Mouse (Mus musculus) midbrain, embryonic 12.5 days (tissue): ENCODE data around the gene Megf8. TPM values are rescaled to one million over a fixed set of nuclear protein-coding genes. Genes with fewer than 3 reads are reported as not detected.
A peak's percentile ranks its signal among the peaks of the same experiment; 100 is the strongest.

Source experiments
- ATAC-seq: fragments of 200-750 bp; cut with Nextera tagmentation; 2 replicates; pipeline ENCODE4 v1.8.0; 2017; ENCODE audit warnings: low read depth, moderate TSS enrichment, moderate library complexity; ENCODE audit not compliant: low FRiP score
- H3K27ac ChIP-seq: fragments of 300-500 bp; sonication (generic); replicated peaks from 2 replicates; pipeline ENCODE4 v1.5.1; 2016; ENCODE audit warnings: mild to moderate bottlenecking
- H3K27me3 ChIP-seq: fragments of 300-500 bp; sonication (generic); 2 replicates; pipeline ENCODE4 v1.6.1; 2016; ENCODE audit warnings: mild to moderate bottlenecking
- H3K36me3 ChIP-seq: fragments of 300-500 bp; sonication (generic); 2 replicates; pipeline ENCODE4 v1.6.1; 2016
- H3K4me1 ChIP-seq: fragments of 300-500 bp; sonication (generic); 2 replicates; pipeline ENCODE4 v1.6.1; 2016
- H3K4me2 ChIP-seq: fragments of 300-500 bp; sonication (generic); replicated peaks from 2 replicates; pipeline ENCODE4 v1.6.1; 2016; ENCODE audit warnings: mild to moderate bottlenecking, moderate library complexity
- H3K4me3 ChIP-seq: fragments of 300-500 bp; sonication (generic); 2 replicates; pipeline ENCODE4 v1.5.1; 2016; ENCODE audit warnings: mild to moderate bottlenecking
- H3K9ac ChIP-seq: fragments of 300-500 bp; sonication (generic); replicated peaks from 2 replicates; pipeline ENCODE4 v1.6.1; 2016; ENCODE audit warnings: mild to moderate bottlenecking, moderate library complexity
- H3K9me3 ChIP-seq: fragments of 300-500 bp; sonication (generic); 2 replicates; pipeline ENCODE4 v1.6.1; 2016; ENCODE audit warnings: mild to moderate bottlenecking
- WGBS: fragments of 180-500 bp; shearing (Covaris S2); methylation state at CpG from one replicate; pipeline ENCODE4 v1.1.7; 2016; 5-methylcytosine and 5-hydroxymethylcytosine counted together
- polyA plus RNA-seq: library from polyadenylated mRNA; unstranded; fragments of >200 nt; fragmentation: Nextera tagmentation; extraction: Ambion mirVana; gene quantifications from 2 replicates; pipeline ENCODE4 v1.2.1, GENCODE M21; 2016

Gene Megf8
- polyA plus RNA-seq, 1 experiment from 2014 or later = 21.3 TPM

- no peak overlapping the region for H3K9ac ChIP-seq
- peaks cover 11% of the 10 kb centered on the region for H3K4me1 ChIP-seq
- no peak overlapping the region for H3K4me3 ChIP-seq
- no peaks in the 10 kb centered on the region for H3K9me3 ChIP-seq
- H3K36me3 ChIP-seq = peaks cover 49% of the 10 kb centered on the region
- H3K27me3 ChIP-seq = peaks cover 14% of the 10 kb centered on the region
- WGBS = 89% methylated on average over 4 of the region's 4 CpGs
- no peak overlapping the region for H3K4me2 ChIP-seq
- no peak for ATAC-seq
- H3K27ac ChIP-seq = no peak overlapping the region
Measured at GRCm38 (mm10) chr7:25383891-25384290, 66.9 kb downstream of the Megf8 start.

GRCm38 (mm10) chr7:25384318-25384717 lies 67.4 kb downstream of the Megf8 start:
- H3K36me3 ChIP-seq = peaks cover 49% of the 10 kb centered on the region
- WGBS = 86% methylated on average over 13 of the region's 13 CpGs
- H3K27ac ChIP-seq = no peak overlapping the region
- H3K9ac ChIP-seq = no peak overlapping the region
- no peak for ATAC-seq
- H3K4me1 ChIP-seq = peaks cover 9% of the 10 kb centered on the region
- H3K9me3 ChIP-seq = no peaks in the 10 kb centered on the region
- no peak overlapping the region for H3K4me2 ChIP-seq
- no peak overlapping the region for H3K4me3 ChIP-seq
- peaks cover 10% of the 10 kb centered on the region for H3K27me3 ChIP-seq

- 90% methylated on average over 9 of the region's 9 CpGs for WGBS
- Histone ChIP-seq H3K36me3 (peaks cover 49% of the 10 kb centered on the region), H3K27me3 (peaks cover 10% of the 10 kb centered on the region)
Measured at GRCm38 (mm10) chr7:25384818-25385217, 67.9 kb downstream of the Megf8 start.

GRCm38 (mm10) chr7:25385259-25385658 lies 68.3 kb downstream of the Megf8 start:
- ATAC-seq = no peak
- Histone ChIP-seq H3K27ac (no peak overlapping the region), H3K36me3 (peaks cover 49% of the 10 kb centered on the region), H3K9ac (no peak overlapping the region), H3K9me3 (no peaks in the 10 kb centered on the region), H3K4me1 (peaks cover 4% of the 10 kb centered on the region; the same call in 1 of the 2 replicates), H3K27me3 (peaks cover 7% of the 10 kb centered on the region), H3K4me3 (no peak overlapping the region), H3K4me2 (no peak overlapping the region)
- WGBS = 94% methylated on average over 12 of the region's 12 CpGs

More at GRCm38 (mm10) chr7:25384818-25385217, 67.9 kb downstream of the Megf8 start:
- Histone ChIP-seq H3K4me2 (no peak overlapping the region), H3K9ac (no peak overlapping the region), H3K9me3 (no peaks in the 10 kb centered on the region), H3K4me3 (no peak overlapping the region), H3K27ac (no peak overlapping the region), H3K4me1 (peaks cover 4% of the 10 kb centered on the region)
- no peak for ATAC-seq

GRCm38 (mm10) chr7:25385850-25386555 lies 69.0 kb downstream of the Megf8 start:
- Histone ChIP-seq H3K4me3 (no peak overlapping the region), H3K36me3 (peaks cover 49% of the 10 kb centered on the region), H3K9me3 (no peaks in the 10 kb centered on the region), H3K4me1 (peaks cover 10% of the 10 kb centered on the region), H3K27me3 (no peaks in the 10 kb centered on the region), H3K27ac (no peak overlapping the region), H3K4me2 (no peak overlapping the region), H3K9ac (no peak overlapping the region)
- 85% methylated on average over 12 of the region's 12 CpGs for WGBS
- ATAC-seq = no peak

GRCm38 (mm10) chr7:25387811-25388440 lies 71.0 kb downstream of the Megf8 start:
- Histone ChIP-seq H3K36me3 (peaks cover 49% of the 10 kb centered on the region), H3K9ac (no peak overlapping the region), H3K27ac (no peak overlapping the region), H3K27me3 (0 out of 2 replicates have a peak, but pooled peaks cover 4% of the 10 kb centered on the region), H3K9me3 (no peaks in the 10 kb centered on the region), H3K4me1 (peaks cover 12% of the 10 kb centered on the region), H3K4me3 (no peak overlapping the region), H3K4me2 (no peak overlapping the region)
- 96% methylated on average over 18 of the region's 18 CpGs for WGBS
- no peak for ATAC-seq

GRCm38 (mm10) chr7:25388916-25389315 lies 72.0 kb downstream of the Megf8 start:
- H3K27ac ChIP-seq = no peak overlapping the region
- 91% methylated on average over 7 of the region's 7 CpGs for WGBS
- H3K36me3 ChIP-seq = peaks cover 39% of the 10 kb centered on the region
- H3K9me3 ChIP-seq = no peaks in the 10 kb centered on the region
- no peak overlapping the region for H3K4me3 ChIP-seq
- H3K4me1 ChIP-seq = peaks cover 19% of the 10 kb centered on the region
- ATAC-seq = no peak
- no peak overlapping the region for H3K4me2 ChIP-seq
- H3K9ac ChIP-seq = no peak overlapping the region
- H3K27me3 ChIP-seq = peaks cover 7% of the 10 kb centered on the region; the same call in 1 of the 2 replicates

- ATAC-seq = no peak
- Histone ChIP-seq H3K4me2 (no peak overlapping the region), H3K9ac (0 out of 2 replicates have a peak overlapping the region, but pooled peaks have one; percentile 24), H3K27me3 (peaks cover 9% of the 10 kb centered on the region; the same call in 1 of the 2 replicates), H3K36me3 (peaks cover 27% of the 10 kb centered on the region), H3K27ac (no peak overlapping the region), H3K9me3 (no peaks in the 10 kb centered on the region), H3K4me1 (peaks cover 29% of the 10 kb centered on the region), H3K4me3 (no peak overlapping the region)
- 31% methylated on average over 8 of the region's 8 CpGs for WGBS
Measured at GRCm38 (mm10) chr7:25390054-25390770, 73.2 kb downstream of the Megf8 start.

- Histone ChIP-seq H3K9me3 (no peaks in the 10 kb centered on the region), H3K27ac (no peak overlapping the region), H3K4me3 (no peak overlapping the region), H3K27me3 (peaks cover 9% of the 10 kb centered on the region; the same call in 1 of the 2 replicates), H3K4me2 (no peak overlapping the region), H3K9ac (0 out of 2 replicates have a peak overlapping the region, but pooled peaks have one; percentile 24), H3K4me1 (peaks cover 29% of the 10 kb centered on the region), H3K36me3 (peaks cover 20% of the 10 kb centered on the region; the same call in 1 of the 2 replicates)
- 59% methylated on average over 2 of the region's 2 CpGs for WGBS
- ATAC-seq = no peak
Measured at GRCm38 (mm10) chr7:25390986-25391385, 74.0 kb downstream of the Megf8 start.

- H3K4me3 ChIP-seq = no peak overlapping the region
- no peak overlapping the region for H3K27ac ChIP-seq
- no peak for ATAC-seq
- no peak overlapping the region for H3K4me2 ChIP-seq
- whole genome bisulfite sequencing = 62% methylated on average over 2 of the region's 2 CpGs
- peaks cover 17% of the 10 kb centered on the region; the same call in 1 of the 2 replicates for H3K36me3 ChIP-seq
- H3K9me3 ChIP-seq = no peaks in the 10 kb centered on the region
- peaks cover 35% of the 10 kb centered on the region for H3K4me1 ChIP-seq
- peaks cover 13% of the 10 kb centered on the region; the same call in 1 of the 2 replicates for H3K27me3 ChIP-seq
- H3K9ac ChIP-seq = no peak overlapping the region
Measured at GRCm38 (mm10) chr7:25391856-25392453, 75.0 kb downstream of the Megf8 start.

- Histone ChIP-seq H3K9ac (no peak overlapping the region), H3K27me3 (peaks cover 13% of the 10 kb centered on the region; the same call in 1 of the 2 replicates), H3K4me3 (no peak overlapping the region), H3K4me2 (no peak overlapping the region), H3K4me1 (peaks cover 35% of the 10 kb centered on the region), H3K9me3 (no peaks in the 10 kb centered on the region), H3K36me3 (peaks cover 8% of the 10 kb centered on the region; the same call in 1 of the 2 replicates), H3K27ac (no peak overlapping the region)
- WGBS = 43% methylated on average over 7 of the region's 7 CpGs
- ATAC-seq = no peak
Measured at GRCm38 (mm10) chr7:25392851-25393250, 75.9 kb downstream of the Megf8 start.
